Mouse (Mus musculus) mammary gland, adult 2 months (tissue): ENCODE data around the gene Ipo4. TPM values are rescaled to one million over a fixed set of nuclear protein-coding genes. Genes with fewer than 3 reads are reported as not detected.

ENCODE experiments used
- polyA plus RNA-seq: library from polyadenylated mRNA; depleted of rRNA; stranded (reverse); fragments of >200 nt; gene quantifications from 2 replicates; pipeline ENCODE4 v1.2.3, GENCODE M21; 2012; ENCODE audit warnings: low replicate concordance; rRNA removed

Ipo4 gene
- polyA plus RNA-seq = 86.3 and 113 TPM in 2 replicates

GRCm38 (mm10) chr14:55635523-55636007 is at the start of gene Ipo4:
TSS of gene Ipo4 (minus strand) at chr14:55635957.

GRCm38 (mm10) chr14:55681160-55682117 is 45.7 kb upstream of the Ipo4 start, which contains the start of gene Tinf2:
TSS of gene Tinf2 (minus strand) at chr14:55681820.

GRCm38 (mm10) chr14:55671833-55672740 is 36.3 kb upstream of the Ipo4 start, which contains the start of the genes Gmpr2 and Nedd8:
TSS of gene Gmpr2 (plus strand) at chr14:55671941.
TSS of gene Nedd8 (minus strand) at chr14:55672124.

GRCm38 (mm10) chr14:55659960-55660573 is 24.3 kb upstream of the Ipo4 start, which contains the start of gene Mdp1:
TSS of gene Mdp1 (minus strand) at chr14:55660508.

GRCm38 (mm10) chr14:55649884-55650283 is 14.1 kb upstream of the Ipo4 start, which contains the start of gene Tssk4:
TSS of gene Tssk4 (plus strand) at chr14:55650184.

GRCm38 (mm10) chr14:55643060-55643907 is 7.5 kb upstream of the Ipo4 start, which contains the start of gene Tm9sf1:
TSS of gene Tm9sf1 (minus strand) at chr14:55643806.

GRCm38 (mm10) chr14:55637795-55638194 is 2.0 kb upstream of the Ipo4 start, which contains the start of gene Gm49378:
TSS of gene Gm49378 (minus strand) at chr14:55637895.

GRCm38 (mm10) chr14:55617822-55618221 is 17.9 kb downstream of the Ipo4 start, which contains the start of gene Rec8:
TSS of gene Rec8 (plus strand) at chr14:55618037.

GRCm38 (mm10) chr14:55603271-55603632 is 32.5 kb downstream of the Ipo4 start, which contains the start of gene Irf9:
TSS of gene Irf9 (plus strand) at chr14:55603571.

GRCm38 (mm10) chr14:55591331-55591891 is 44.3 kb downstream of the Ipo4 start, which contains the start of gene Rnf31:
TSS of gene Rnf31 (plus strand) at chr14:55591708.

GRCm38 (mm10) chr14:55590748-55591330 is 44.9 kb downstream of the Ipo4 start, which contains the start of gene Psme2:
TSS of gene Psme2 (minus strand) at chr14:55591113.

GRCm38 (mm10) chr14:55584702-55585565 is 50.8 kb downstream of the Ipo4 start, which contains the start of gene Emc9:
TSS of gene Emc9 (minus strand) at chr14:55585302.

GRCm38 (mm10) chr14:55577871-55578667 is 57.7 kb downstream of the Ipo4 start, which contains the start of gene Psme1:
TSS of gene Psme1 (plus strand) at chr14:55578123.

Other genes with a start within 250 kb of the Ipo4 start
- 37.4 and 44.9 TPM in 2 replicates for gene Dhrs4, start 157.2 kb downstream of the Ipo4 start, polyA plus RNA-seq
- gene Carmil3, start 145.3 kb downstream of the Ipo4 start, polyA plus RNA-seq = 4.7 and 7.6 TPM in 2 replicates
- 0.04 and 0.06 TPM in 2 replicates for gene Cpne6, start 125.5 kb downstream of the Ipo4 start, polyA plus RNA-seq
- gene Nrl, start 111.0 kb downstream of the Ipo4 start, polyA plus RNA-seq = not detected in 2 replicates
- gene Pck2, start 95.7 kb downstream of the Ipo4 start, polyA plus RNA-seq = 48.9 and 49.2 TPM in 2 replicates
- 81.8 and 97.0 TPM in 2 replicates for gene Dcaf11, start 76.0 kb downstream of the Ipo4 start, polyA plus RNA-seq
- 3.3 and 3.4 TPM in 2 replicates for gene A730061H03Rik, start 75.6 kb downstream of the Ipo4 start, polyA plus RNA-seq
- gene Fitm1, start 60.3 kb downstream of the Ipo4 start, polyA plus RNA-seq = 1.3 and 183 TPM in 2 replicates
- gene Psme1, start 57.8 kb downstream of the Ipo4 start, polyA plus RNA-seq = 108 and 126 TPM in 2 replicates
- gene Emc9, start 50.7 kb downstream of the Ipo4 start, polyA plus RNA-seq = 46.8 and 63.8 TPM in 2 replicates
- 82.9 and 83.0 TPM in 2 replicates for gene Psme2, start 44.8 kb downstream of the Ipo4 start, polyA plus RNA-seq
- 45.2 and 55.3 TPM in 2 replicates for gene Rnf31, start 44.2 kb downstream of the Ipo4 start, polyA plus RNA-seq
- 87.7 and 150 TPM in 2 replicates for gene Irf9, start 32.4 kb downstream of the Ipo4 start, polyA plus RNA-seq
- 1.1 and 1.5 TPM in 2 replicates for gene Rec8, start 17.9 kb downstream of the Ipo4 start, polyA plus RNA-seq
- 12.4 and 13.1 TPM in 2 replicates for gene Gm49378, start 1.9 kb upstream of the Ipo4 start, polyA plus RNA-seq
- gene Tm9sf1, start 7.8 kb upstream of the Ipo4 start, polyA plus RNA-seq = 79.9 and 86.5 TPM in 2 replicates
- gene Tssk4, start 14.2 kb upstream of the Ipo4 start, polyA plus RNA-seq = 1.1 and 1.4 TPM in 2 replicates
- 15.3 and 24.6 TPM in 2 replicates for gene Mdp1, start 24.6 kb upstream of the Ipo4 start, polyA plus RNA-seq
- 12.7 and 32.2 TPM in 2 replicates for gene Gmpr2, start 36.0 kb upstream of the Ipo4 start, polyA plus RNA-seq
- 210 and 446 TPM in 2 replicates for gene Nedd8, start 36.2 kb upstream of the Ipo4 start, polyA plus RNA-seq
- 12.8 and 15.9 TPM in 2 replicates for gene Tinf2, start 45.9 kb upstream of the Ipo4 start, polyA plus RNA-seq
- gene Tgm1, start 78.0 kb upstream of the Ipo4 start, polyA plus RNA-seq = 8.3 and 10.6 TPM in 2 replicates
- gene Rabggta, start 86.3 kb upstream of the Ipo4 start, polyA plus RNA-seq = 51.2 and 52.9 TPM in 2 replicates
- 75.4 and 104 TPM in 2 replicates for gene Dhrs1, start 109.7 kb upstream of the Ipo4 start, polyA plus RNA-seq
- 16.8 and 28.9 TPM in 2 replicates for gene Nop9, start 109.7 kb upstream of the Ipo4 start, polyA plus RNA-seq
- 2.9 and 3.4 TPM in 2 replicates for gene Cideb, start 122.5 kb upstream of the Ipo4 start, polyA plus RNA-seq
- gene Ltb4r2, start 125.5 kb upstream of the Ipo4 start, polyA plus RNA-seq = 0.29 and 0.34 TPM in 2 replicates
- gene Ltb4r1, start 130.0 kb upstream of the Ipo4 start, polyA plus RNA-seq = 5.1 and 7.6 TPM in 2 replicates
- gene Adcy4, start 148.1 kb upstream of the Ipo4 start, polyA plus RNA-seq = 41.0 and 55.8 TPM in 2 replicates
- 21.9 and 26.5 TPM in 2 replicates for gene Ripk3, start 152.9 kb upstream of the Ipo4 start, polyA plus RNA-seq
- 28.1 and 37.1 TPM in 2 replicates for gene Nfatc4, start 187.2 kb upstream of the Ipo4 start, polyA plus RNA-seq
- gene Nynrin, start 218.1 kb upstream of the Ipo4 start, polyA plus RNA-seq = 6.3 and 6.5 TPM in 2 replicates
- 0.26 and 0.33 TPM in 2 replicates for gene Cbln3, start 248.4 kb upstream of the Ipo4 start, polyA plus RNA-seq
- 24.4 and 25.2 TPM in 2 replicates for gene Khnyn, start 249.0 kb upstream of the Ipo4 start, polyA plus RNA-seq